Mouse (Mus musculus): ENCODE measurements around the gene Mllt10. TPM values are rescaled to one million over a fixed set of nuclear protein-coding genes. Genes with fewer than 3 reads are reported as not detected.
A peak's percentile ranks its signal among the peaks of the same experiment; 100 is the strongest.

Gene Mllt10
- polyA plus RNA-seq, 1 experiment from 2014 or later, result 55.5 TPM

DNA sequence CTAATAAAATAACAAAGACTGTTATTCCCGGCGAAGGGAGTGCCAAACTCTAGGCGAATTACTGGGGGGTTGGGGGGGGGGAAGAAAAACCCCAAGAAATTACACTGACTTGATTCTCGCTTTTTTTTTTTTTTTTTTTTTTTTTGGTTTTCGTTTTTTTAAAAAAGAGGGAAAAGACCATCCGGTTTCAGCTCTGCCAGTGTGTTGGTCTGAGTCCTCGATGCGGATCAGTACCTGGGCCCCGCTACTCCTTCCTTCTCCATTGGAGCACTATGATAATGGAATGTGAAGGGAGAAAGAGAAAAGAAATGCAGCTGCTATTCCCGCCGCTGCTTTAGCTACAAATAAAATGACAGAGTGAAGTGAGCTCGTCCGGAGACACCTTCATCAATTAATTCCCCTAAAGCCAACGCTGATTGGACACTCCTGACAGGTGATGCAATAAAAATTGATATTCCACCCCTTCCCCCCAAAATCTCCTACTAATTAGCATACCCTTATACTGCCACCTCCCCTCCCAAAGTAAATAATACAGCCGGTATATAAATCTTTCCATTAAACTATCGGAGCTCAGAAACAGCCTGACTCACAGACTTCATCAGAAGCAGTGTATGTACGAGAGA lies 6.5 kb upstream of the Mllt10 start, which contains the start of gene Skida1:
Gene Skida1, minus strand, starts transcription at position 599 of the 623 bp plus-strand sequence.
- Histone ChIP-seq H3K27ac (peak within 1 kb of the TSS; percentile 96), H3K9ac (peak within 1 kb of the TSS; percentile 97), H3K36me3 (no peaks in the 10 kb centered on the region), H3K4me1 (replicated peaks) (peaks cover 10% of the 10 kb centered on the region; the same call in 1 of the 2 replicates), H3K4me2 (replicated peaks) (peak within 1 kb of the TSS; percentile 86), H3K4me3 (replicated peaks) (peak within 1 kb of the TSS; percentile 88), H3K9me3 (no peaks in the 10 kb centered on the region), H3K27me3 (replicated peaks) (no peaks in the 10 kb centered on the region)
- peak; percentile 31 for ATAC-seq
- 1% methylated on average over 17 of the region's 17 CpGs for WGBS

DNA sequence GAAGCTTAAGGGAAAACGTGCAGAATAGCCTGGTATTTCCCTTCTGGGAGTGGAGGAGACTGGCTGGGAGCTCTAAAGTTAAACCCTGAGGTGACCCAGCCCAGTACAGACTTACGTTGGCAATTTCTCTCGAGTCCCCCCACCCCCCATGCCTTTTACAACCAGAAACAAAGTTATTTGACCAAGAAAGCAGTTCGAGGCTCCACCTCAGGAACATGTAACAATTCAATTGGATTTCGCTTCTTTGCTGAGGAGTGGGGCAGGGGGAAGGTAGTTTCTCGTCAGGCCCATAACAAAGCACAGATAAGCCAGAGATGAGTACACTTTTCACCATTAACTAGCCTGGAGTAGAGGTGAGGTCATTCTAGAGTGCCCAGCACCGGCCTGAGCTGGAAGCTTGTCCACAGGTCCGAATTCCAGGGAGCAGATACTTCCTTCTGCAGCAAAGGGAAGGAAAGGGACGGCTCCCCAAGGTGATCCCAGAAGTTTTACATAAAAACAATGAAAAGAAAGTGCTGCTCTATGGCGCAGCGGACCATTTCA lies 5.7 kb upstream of the Mllt10 start:
- H3K36me3 ChIP-seq, result no peaks in the 10 kb centered on the region
- H3K4me1 ChIP-seq (replicated peaks), result peaks cover 10% of the 10 kb centered on the region; the same call in 1 of the 2 replicates
- no peaks in the 10 kb centered on the region for H3K9me3 ChIP-seq
- H3K27me3 ChIP-seq (replicated peaks), result no peaks in the 10 kb centered on the region
- peak overlapping the region; percentile 86 for H3K4me2 ChIP-seq (replicated peaks)
- peak overlapping the region; percentile 61 for H3K27ac ChIP-seq
- H3K4me3 ChIP-seq (replicated peaks), result peak overlapping the region; percentile 11; the same call in 1 of the 2 replicates
- ATAC-seq, result peak; percentile 52
- 0 out of 2 replicates have a peak overlapping the region, but pooled peaks have one; percentile 6 for H3K9ac ChIP-seq
- WGBS, result 14% methylated on average over 11 of the region's 11 CpGs

DNA sequence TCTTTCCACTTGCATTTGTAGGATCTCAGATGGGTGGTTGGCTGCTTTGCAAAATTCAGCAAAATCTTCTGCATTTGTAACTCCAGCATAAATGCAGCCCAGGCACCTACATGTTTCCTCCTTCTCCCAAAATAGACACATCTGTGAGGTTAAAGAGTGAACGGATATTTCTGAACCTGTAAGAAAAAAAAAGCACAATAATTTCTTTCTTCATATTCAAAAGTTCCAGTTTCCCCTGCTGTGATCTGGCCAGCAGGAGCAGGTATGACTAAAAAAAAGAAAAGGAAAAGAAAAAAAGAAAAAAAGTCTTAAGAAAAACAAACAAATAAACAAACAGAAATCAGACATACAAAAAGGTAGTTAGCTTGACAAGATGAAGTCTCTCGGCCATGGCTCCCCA lies 5.0 kb upstream of the Mllt10 start:
- Histone ChIP-seq H3K9ac (no peak overlapping the region), H3K9me3 (no peaks in the 10 kb centered on the region), H3K27ac (0 out of 2 replicates have a peak overlapping the region, but pooled peaks have one; percentile 61), H3K4me3 (replicated peaks) (0 out of 2 replicates have a peak overlapping the region, but pooled peaks have one; percentile 11), H3K4me1 (replicated peaks) (peaks cover 11% of the 10 kb centered on the region; the same call in 1 of the 2 replicates), H3K36me3 (no peaks in the 10 kb centered on the region), H3K27me3 (replicated peaks) (no peaks in the 10 kb centered on the region), H3K4me2 (replicated peaks) (peak overlapping the region; percentile 86)
- 50% methylated on average over 2 of the region's 2 CpGs for WGBS
- ATAC-seq, result no peak

DNA sequence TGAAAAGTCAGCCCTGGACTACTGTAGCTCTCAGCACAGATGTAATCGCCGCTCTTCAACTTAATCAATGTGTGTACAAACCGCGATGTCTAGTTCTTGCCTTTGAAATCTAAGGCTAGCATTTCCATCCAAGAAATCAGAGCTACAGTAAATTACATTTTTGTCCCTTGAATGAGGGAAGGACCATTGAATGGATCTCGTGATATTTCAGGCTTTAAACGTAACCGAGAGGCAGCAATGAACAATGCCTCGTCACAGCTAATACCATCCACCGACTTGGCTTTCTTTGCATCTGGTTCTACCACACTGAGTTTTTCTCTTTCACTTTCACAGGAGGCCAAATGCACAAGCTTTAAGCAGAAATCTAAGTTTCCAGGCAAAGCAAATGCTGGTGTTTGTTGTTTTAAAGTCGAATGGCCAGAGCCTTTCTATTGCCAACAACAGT lies 4.5 kb upstream of the Mllt10 start:
- Histone ChIP-seq H3K4me1 (replicated peaks) (peaks cover 12% of the 10 kb centered on the region; the same call in 1 of the 2 replicates), H3K4me2 (replicated peaks) (peak overlapping the region; percentile 51), H3K27me3 (replicated peaks) (no peaks in the 10 kb centered on the region), H3K27ac (peak overlapping the region; percentile 8; the same call in 1 of the 2 replicates), H3K9ac (no peak overlapping the region), H3K9me3 (no peaks in the 10 kb centered on the region), H3K36me3 (no peaks in the 10 kb centered on the region), H3K4me3 (replicated peaks) (0 out of 2 replicates have a peak overlapping the region, but pooled peaks have one; percentile 16)
- ATAC-seq, result no peak
- WGBS, result 25% methylated on average over 10 of the region's 10 CpGs

DNA sequence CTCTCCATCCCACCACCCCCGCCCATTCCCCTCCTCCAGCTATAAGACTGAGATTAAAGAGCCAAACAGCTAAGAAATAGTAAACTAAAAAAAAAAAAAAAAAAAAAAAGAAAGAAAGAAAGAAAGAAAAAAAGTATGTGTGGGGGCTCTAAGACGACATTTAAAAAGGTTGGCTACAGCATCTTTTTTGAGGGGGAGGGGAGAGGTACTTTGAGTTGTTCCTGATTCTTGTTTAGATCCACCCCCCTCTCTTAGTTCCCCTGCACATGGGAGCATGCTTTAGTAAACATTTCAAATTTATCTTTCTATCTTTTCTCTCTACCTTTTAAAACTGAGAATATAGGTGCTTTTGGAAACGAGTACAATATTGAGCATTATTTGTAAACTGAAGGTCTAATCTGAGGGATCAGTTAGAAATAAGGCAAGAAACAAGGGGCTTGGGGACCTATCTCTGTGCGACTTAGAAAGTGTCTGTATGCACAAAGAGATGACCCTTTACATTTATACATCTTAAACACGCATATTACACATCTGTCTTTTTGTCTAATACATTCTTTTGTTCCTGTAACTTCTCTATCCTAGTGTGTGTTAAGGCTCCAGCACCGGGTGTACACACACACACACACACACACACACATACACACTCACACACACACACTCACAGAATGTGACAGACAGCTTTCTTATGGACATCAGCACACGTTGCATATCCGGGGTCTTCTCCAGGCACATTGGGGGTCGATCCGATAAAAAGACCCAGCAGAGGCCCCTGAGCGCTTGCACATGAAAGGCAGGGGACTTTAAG lies 3.8 kb upstream of the Mllt10 start:
- 50% methylated on average over 11 of the region's 11 CpGs for WGBS
- Histone ChIP-seq H3K9me3 (no peaks in the 10 kb centered on the region), H3K4me3 (replicated peaks) (no peak overlapping the region)

DNA sequence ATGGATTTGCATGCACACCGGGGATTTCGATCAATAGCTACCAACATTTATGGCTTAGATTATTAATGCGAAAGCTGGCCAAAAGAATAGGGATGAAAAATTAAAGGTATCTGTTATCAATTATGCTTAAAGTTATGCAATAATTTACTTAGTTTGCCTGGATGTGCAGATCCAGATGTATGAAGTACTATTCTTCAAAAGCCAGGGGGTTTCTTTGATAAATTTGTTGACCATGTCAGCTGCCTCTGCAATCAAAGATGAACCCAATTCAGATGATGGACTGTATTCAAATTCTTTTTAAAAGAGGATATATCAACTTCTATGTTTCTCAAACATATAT lies 3.2 kb upstream of the Mllt10 start:
- Histone ChIP-seq H3K36me3 (no peaks in the 10 kb centered on the region), H3K9ac (no peak overlapping the region), H3K4me1 (replicated peaks) (peaks cover 12% of the 10 kb centered on the region; the same call in 1 of the 2 replicates), H3K9me3 (no peaks in the 10 kb centered on the region), H3K27me3 (replicated peaks) (no peaks in the 10 kb centered on the region), H3K4me3 (replicated peaks) (no peak overlapping the region), H3K27ac (no peak overlapping the region), H3K4me2 (replicated peaks) (no peak overlapping the region)
- no peak for ATAC-seq
- 84% methylated on average over 3 of the region's 3 CpGs for WGBS

More for the DNA sequence above, 3.8 kb upstream of the Mllt10 start:
- Histone ChIP-seq H3K4me2 (replicated peaks) (peak overlapping the region; percentile 51), H3K4me1 (replicated peaks) (peaks cover 12% of the 10 kb centered on the region; the same call in 1 of the 2 replicates), H3K36me3 (no peaks in the 10 kb centered on the region), H3K9ac (no peak overlapping the region), H3K27ac (no peak overlapping the region), H3K27me3 (replicated peaks) (no peaks in the 10 kb centered on the region)
- ATAC-seq, result no peak

DNA sequence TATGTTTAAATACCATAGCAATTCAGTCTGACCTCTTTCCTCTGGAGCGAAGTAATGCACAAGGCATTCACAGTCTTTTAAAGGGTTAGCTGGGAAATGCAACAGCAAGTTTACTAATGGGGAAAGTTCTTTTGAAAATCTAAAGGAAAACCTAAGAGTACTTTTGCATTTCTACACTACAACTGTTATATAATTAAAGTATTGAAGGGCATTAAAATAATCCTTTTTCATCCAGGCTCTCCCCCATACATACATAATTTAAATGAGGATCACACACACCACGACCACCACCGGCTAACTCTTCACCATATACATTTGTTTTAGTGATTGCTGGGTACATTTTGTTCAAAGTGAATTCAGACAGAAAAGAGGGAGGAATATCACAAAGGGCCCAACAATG lies 2.5 kb upstream of the Mllt10 start:
- no peak overlapping the region for H3K9ac ChIP-seq
- H3K4me1 ChIP-seq (replicated peaks), result peaks cover 12% of the 10 kb centered on the region; the same call in 1 of the 2 replicates
- WGBS, result 74% methylated on average over 3 of the region's 3 CpGs
- no peak for ATAC-seq
- no peak overlapping the region for H3K27ac ChIP-seq
- H3K27me3 ChIP-seq (replicated peaks), result no peaks in the 10 kb centered on the region
- no peaks in the 10 kb centered on the region for H3K9me3 ChIP-seq
- H3K4me3 ChIP-seq (replicated peaks), result no peak overlapping the region
- H3K36me3 ChIP-seq, result no peaks in the 10 kb centered on the region
- H3K4me2 ChIP-seq (replicated peaks), result no peak overlapping the region

DNA sequence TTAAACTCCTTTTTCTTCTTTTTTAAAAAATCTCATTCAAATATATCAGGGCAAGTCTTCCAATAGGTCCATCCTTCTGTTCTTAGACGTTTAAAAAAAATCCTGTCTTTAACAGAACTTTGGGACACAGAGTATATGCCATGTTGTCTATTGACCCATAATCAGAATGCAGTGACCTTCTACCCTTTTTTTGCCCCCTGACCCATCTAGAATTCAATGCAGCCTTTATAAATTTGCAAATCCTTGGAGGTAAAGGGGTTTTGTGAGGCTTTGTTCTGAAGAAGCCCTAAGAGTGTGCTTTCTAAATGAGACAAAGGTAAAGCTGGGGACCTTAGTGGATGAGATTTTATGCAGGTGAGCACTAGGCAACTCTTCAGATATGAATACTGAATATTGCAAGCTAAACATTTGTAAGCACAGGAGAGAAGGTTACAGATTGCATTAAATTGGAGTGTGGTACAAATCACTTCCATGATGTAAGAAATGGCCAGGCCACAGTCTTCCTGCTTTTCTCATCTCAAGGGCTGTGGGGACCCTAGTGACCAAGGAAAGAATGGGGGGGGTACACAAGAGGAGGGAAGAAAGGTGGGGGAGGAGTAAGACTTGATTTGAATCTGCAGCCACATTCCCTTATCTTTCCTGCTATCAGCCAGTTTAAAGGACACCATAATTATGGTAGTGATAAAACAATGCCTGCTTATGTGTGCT lies 1.6 kb upstream of the Mllt10 start:
- Histone ChIP-seq H3K4me1 (replicated peaks) (peaks cover 12% of the 10 kb centered on the region; the same call in 1 of the 2 replicates), H3K27me3 (replicated peaks) (no peaks in the 10 kb centered on the region), H3K27ac (0 out of 2 replicates have a peak overlapping the region, but pooled peaks have one; percentile 10), H3K9ac (no peak overlapping the region), H3K9me3 (no peaks in the 10 kb centered on the region), H3K36me3 (no peaks in the 10 kb centered on the region), H3K4me3 (replicated peaks) (no peak overlapping the region), H3K4me2 (replicated peaks) (no peak overlapping the region)
- 73% methylated on average over 1 of the region's 1 CpGs for WGBS
- no peak for ATAC-seq

DNA sequence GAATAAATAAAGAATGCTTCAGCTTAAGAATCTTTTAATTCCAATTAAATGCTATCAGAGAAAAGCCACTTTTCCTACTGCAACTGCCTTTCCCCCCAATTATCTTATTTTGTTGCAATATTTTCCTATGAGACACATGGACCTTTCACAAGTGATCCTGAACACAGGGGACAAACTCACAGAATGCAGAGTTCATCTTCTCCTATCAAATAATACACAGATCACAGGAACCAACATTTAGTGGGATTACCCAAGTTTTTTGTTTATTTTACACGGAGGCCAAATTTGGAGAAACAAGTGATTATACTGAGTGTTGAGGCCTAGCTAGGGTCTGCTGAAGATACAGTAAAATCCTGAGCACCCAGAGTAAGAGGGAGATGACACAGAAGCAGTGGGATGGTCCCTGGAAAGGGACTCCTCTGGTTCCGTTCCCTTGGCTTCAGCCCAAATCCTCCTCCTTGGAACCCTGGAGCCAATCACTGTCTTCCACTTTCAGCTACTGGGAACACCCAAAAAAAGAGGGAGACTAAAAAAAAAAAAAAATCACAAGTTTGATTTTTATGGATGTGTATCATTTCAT lies 996 bp upstream of the Mllt10 start:
- Histone ChIP-seq H3K9me3 (no peaks in the 10 kb centered on the region), H3K27ac (no peak overlapping the region), H3K36me3 (no peaks in the 10 kb centered on the region), H3K4me2 (replicated peaks) (no peak overlapping the region), H3K9ac (no peak overlapping the region), H3K27me3 (replicated peaks) (no peaks in the 10 kb centered on the region), H3K4me3 (replicated peaks) (no peak overlapping the region), H3K4me1 (replicated peaks) (peaks cover 12% of the 10 kb centered on the region; the same call in 1 of the 2 replicates)
- 19% methylated on average over 2 of the region's 2 CpGs for WGBS
- ATAC-seq, result no peak

DNA sequence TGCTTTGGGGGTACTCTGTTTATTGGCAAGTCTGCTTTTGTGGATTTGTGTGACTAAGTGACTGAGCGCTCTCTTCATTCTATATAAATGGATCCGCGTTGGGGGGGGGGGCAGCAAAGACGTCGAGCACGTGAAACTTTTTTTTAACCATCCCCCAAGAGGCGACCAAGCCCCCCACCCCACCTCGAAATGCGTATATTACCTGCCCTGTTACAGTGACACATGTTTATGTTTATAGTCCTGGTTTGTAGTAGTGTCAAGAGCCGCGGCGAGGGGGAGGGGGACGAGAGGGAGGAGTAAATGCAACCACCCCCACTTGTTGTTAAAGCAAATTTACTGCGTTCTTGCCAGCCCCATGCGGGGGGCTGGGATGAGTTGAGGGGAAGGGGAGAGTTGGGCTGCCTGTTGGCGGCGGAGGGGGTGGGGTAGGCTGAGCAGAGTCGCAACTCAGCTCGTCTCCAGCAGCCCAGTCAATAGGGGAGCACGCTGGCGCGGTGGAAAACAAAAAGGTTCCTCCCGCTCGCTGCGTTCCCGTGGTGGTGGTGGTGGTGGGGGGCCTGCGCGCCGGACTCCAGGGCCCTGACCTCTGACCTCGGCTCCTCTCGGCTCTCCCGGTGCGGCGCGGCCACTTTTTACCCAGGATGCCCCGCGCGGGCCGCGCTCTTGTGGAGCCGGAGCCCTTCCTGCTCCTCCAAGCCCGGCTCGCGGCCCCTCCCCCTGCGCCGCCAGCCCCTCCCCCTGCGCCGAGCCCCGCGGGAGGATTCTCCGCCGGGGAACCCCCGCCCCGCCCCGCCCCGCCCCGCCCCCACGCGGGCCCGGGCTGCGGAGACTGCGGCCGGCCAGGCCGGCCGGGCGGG lies 1.1 kb downstream of the Mllt10 start:
- ATAC-seq, result peak; percentile 93
- H3K9ac ChIP-seq, result peak overlapping the region; percentile 86
- H3K27me3 ChIP-seq (replicated peaks), result no peaks in the 10 kb centered on the region
- no peaks in the 10 kb centered on the region for H3K36me3 ChIP-seq
- H3K4me1 ChIP-seq (replicated peaks), result 0 out of 2 replicates have a peak, but pooled peaks cover 2% of the 10 kb centered on the region
- no peaks in the 10 kb centered on the region for H3K9me3 ChIP-seq
- peak overlapping the region; percentile 92 for H3K4me2 ChIP-seq (replicated peaks)
- H3K27ac ChIP-seq, result peak overlapping the region; percentile 99
- 0% methylated on average over 45 of the region's 66 CpGs for WGBS
- peak overlapping the region; percentile 60 for H3K4me3 ChIP-seq (replicated peaks)
